Mouse (Mus musculus): ENCODE measurements around the gene Ipo11.

DNA sequence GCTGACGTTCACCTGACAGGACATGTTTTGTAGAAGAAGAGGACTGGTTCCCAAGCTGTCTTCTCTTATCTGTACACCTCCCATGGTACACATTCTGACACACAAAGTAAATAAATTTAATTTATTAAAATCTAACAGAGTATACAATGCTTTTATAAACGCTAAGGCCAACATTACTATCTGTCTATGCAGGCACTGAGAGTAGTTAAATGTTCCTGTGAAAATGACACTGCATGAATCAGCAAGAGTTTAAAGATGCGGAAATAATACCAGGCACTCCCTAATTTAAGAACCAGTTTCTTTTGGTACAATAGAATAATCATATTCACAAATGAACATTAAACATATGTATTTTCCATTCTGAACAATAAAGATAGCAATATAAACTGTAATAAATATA is 98.0 kb downstream of the Ipo11 start:
- TF ChIP-seq POLR2A (IDR thresholded peaks at IDR 0.05; ENCODE audit: control insufficient read depth, low read depth, low read length), result no peak
- no peak for TF ChIP-seq CTCF (IDR thresholded peaks at IDR 0.05; ENCODE audit: control insufficient read depth, insufficient read depth, insufficient replicate concordance, low read depth, low read length)
